Mouse (Mus musculus): ENCODE measurements around the gene Fbxo3.
"Not testable (repeated sequence)": the region's sequence is repeated elsewhere in the genome, so short reads cannot be mapped to it uniquely, and the experiment has no call there.

DNA sequence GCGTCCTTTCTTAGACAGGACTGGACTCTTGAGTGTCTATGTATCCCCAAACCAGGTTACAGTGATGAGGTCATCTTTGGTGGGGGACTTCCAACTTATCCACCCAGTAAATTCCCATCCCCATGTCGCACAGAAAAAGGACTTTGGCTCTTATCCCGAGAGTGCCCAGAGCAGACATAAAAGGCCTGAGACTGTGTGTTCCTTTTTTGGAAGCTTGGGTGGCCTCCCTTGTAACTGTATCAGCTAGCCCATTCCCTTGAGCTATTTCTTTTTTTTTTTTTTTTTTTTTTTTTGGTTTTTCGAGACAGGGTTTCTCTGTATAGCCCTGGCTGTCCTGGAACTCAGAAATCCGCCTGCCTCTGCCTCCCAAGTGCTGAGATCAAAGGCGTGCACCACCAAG, 38.0 kb downstream of the Fbxo3 start, which contains the start of gene Gm10912:
- not testable (repeated sequence) for TF ChIP-seq CTCF (IDR thresholded peaks at IDR 0.05; ENCODE audit: low read depth); EP300 (optimal IDR thresholded peaks at IDR 0.05)
